In genomic region chr2:92503421-92503820, GRCm38 (mm10) we compare ENCODE assay signal across 19 mouse cellular contexts. TPM values are rescaled to one million over a fixed set of nuclear protein-coding genes. Genes with fewer than 3 reads are reported as not detected.
DNase-seq lines count a peak whose midpoint lies in the region; ATAC-seq and TF ChIP-seq lines count a peak whose summit lies in the region.
"Had no signal": no experiment of that assay in that cellular context is flagged by ENCODE, and none has a peak within 500 bp of the region (broad histone marks: within the 10 kb centered on the region; RNA-seq: fewer than 3 reads in every experiment).

No protein-coding gene starts in this region.

- H3K4me2 ChIP-seq in forebrain, postnatal 0 days (ENCODE audit: low read depth): no peak overlapping the region
- H3K4me2 ChIP-seq in forebrain, embryonic 12.5 days: no peak overlapping the region
- H3K4me2 ChIP-seq: heart, embryonic 15.5 days; hindbrain, embryonic 12.5 days; limb, embryonic 12.5 days; stomach, embryonic 15.5 days had no signal

- 81% methylated on average over 3 of the region's 3 CpGs for WGBS in forebrain, postnatal 0 days
- 84% methylated on average over 3 of the region's 3 CpGs for WGBS in forebrain, embryonic 12.5 days

- no peaks in the 10 kb centered on the region for H3K9me3 ChIP-seq in forebrain, postnatal 0 days (ENCODE audit: low read length)
- H3K9me3 ChIP-seq in forebrain, embryonic 12.5 days: no peaks in the 10 kb centered on the region
- H3K9me3 ChIP-seq: heart, embryonic 15.5 days; hindbrain, embryonic 12.5 days; limb, embryonic 12.5 days; stomach, embryonic 15.5 days had no signal

- H3K27ac ChIP-seq in forebrain, postnatal 0 days (ENCODE audit: low read depth, low read length): no peak overlapping the region
- H3K27ac ChIP-seq in forebrain, embryonic 12.5 days: no peak overlapping the region
- no peak overlapping the region for H3K27ac ChIP-seq in left cerebral cortex, adult 2 months
- H3K27ac ChIP-seq: heart, embryonic 15.5 days; hindbrain, embryonic 12.5 days; limb, embryonic 12.5 days; stomach, embryonic 15.5 days had no signal

- intact Hi-C loops in left cerebral cortex, adult 2 months (cut with DNase I): no loop called here
- intact Hi-C loops in left cerebral cortex, postnatal 4 days (cut with DNase I): no loop called here

- no peak overlapping the region for H3K4me3 ChIP-seq in forebrain, postnatal 0 days (ENCODE audit: low read depth, low read length)
- no peak overlapping the region for H3K4me3 ChIP-seq in forebrain, embryonic 12.5 days (replicated peaks)
- no peak overlapping the region for H3K4me3 ChIP-seq in left cerebral cortex, adult 2 months
- H3K4me3 ChIP-seq: heart, embryonic 15.5 days; hindbrain, embryonic 12.5 days; limb, embryonic 12.5 days; stomach, embryonic 15.5 days had no signal

- no peak overlapping the region for H3K9ac ChIP-seq in forebrain, postnatal 0 days
- H3K9ac ChIP-seq in forebrain, embryonic 12.5 days: no peak overlapping the region
- H3K9ac ChIP-seq: heart, embryonic 15.5 days; hindbrain, embryonic 12.5 days; limb, embryonic 12.5 days; stomach, embryonic 15.5 days had no signal

- no peak for DNase-seq in forebrain, postnatal 0 days
- no peak for DNase-seq in left cerebral cortex, adult 2 months (ENCODE audit: extremely low spot score in 1 of 2, low spot score in 2 of 2)
- DNase-seq in left cerebral cortex, postnatal 4 days: no peak
- DNase-seq in 416B (ENCODE audit: low read depth): peak; percentile 10
- DNase-seq in yolk sac, embryonic 10.5 days (ENCODE audit: low spot score): no peak
- DNase-seq in cerebellum, postnatal 4 days (ENCODE audit: low spot score in 2 of 2): no peak
- DNase-seq: adrenal gland, postnatal 36 days; B cell, adult 2 months; cerebellum, adult 9-11 months; kidney, adult 8-10 months; lung, adult 18-20 months; thymus, postnatal 4 days had no signal

- no peak for ATAC-seq in forebrain, postnatal 0 days
- no peak for ATAC-seq in forebrain, embryonic 12.5 days (ENCODE audit: low FRiP score)
- ATAC-seq in common myeloid progenitor, adult 5-6 weeks (replicated peaks; ENCODE audit: low read depth, poor library complexity, severe bottlenecking): peak; percentile 58; the same call in 1 of the 2 replicates
- ATAC-seq: midbrain, embryonic 16.5 days had no signal

- peaks cover 11% of the 10 kb centered on the region; the same call in 1 of the 2 replicates for H3K4me1 ChIP-seq in forebrain, postnatal 0 days (ENCODE audit: insufficient read depth)
- peaks cover 17% of the 10 kb centered on the region for H3K4me1 ChIP-seq in forebrain, embryonic 12.5 days
- H3K4me1 ChIP-seq: heart, embryonic 15.5 days; limb, embryonic 12.5 days; stomach, embryonic 15.5 days had no signal

- TF ChIP-seq CTCF in forebrain, postnatal 0 days (IDR thresholded peaks at IDR 0.05; ENCODE audit: low read depth): peak; percentile 20; the same call in 1 of the 2 replicates
- TF ChIP-seq CTCF in left cerebral cortex, adult 2 months (IDR thresholded peaks at IDR 0.05): peak; percentile 22

- no peaks in the 10 kb centered on the region for H3K27me3 ChIP-seq in forebrain, postnatal 0 days (ENCODE audit: insufficient read depth, low read length)
- no peaks in the 10 kb centered on the region for H3K27me3 ChIP-seq in forebrain, embryonic 12.5 days
- H3K27me3 ChIP-seq: heart, embryonic 15.5 days; hindbrain, embryonic 12.5 days; limb, embryonic 12.5 days; stomach, embryonic 15.5 days had no signal

- no peaks in the 10 kb centered on the region for H3K36me3 ChIP-seq in forebrain, postnatal 0 days (ENCODE audit: insufficient read depth)
- H3K36me3 ChIP-seq in forebrain, embryonic 12.5 days (replicated peaks): no peaks in the 10 kb centered on the region
- H3K36me3 ChIP-seq: heart, embryonic 15.5 days; hindbrain, embryonic 12.5 days; limb, embryonic 12.5 days; stomach, embryonic 15.5 days had no signal

RNA-seq across cellular contexts. Expression of gene Slc35c1, which starts 43.1 kb away (rescaled TPM):
- 4.6 and 9.1 TPM in 2 replicates for total RNA-seq in forebrain, postnatal 0 days (2014; rRNA removed)
- 13.1 and 14.4 TPM in 2 replicates for polyA plus RNA-seq in forebrain, postnatal 0 days (2015; fragmentation: Nextera tagmentation; extraction: Ambion mirVana)
- polyA plus RNA-seq in forebrain, embryonic 12.5 days (2016; fragmentation: Nextera tagmentation; extraction: Ambion mirVana): 9.5 and 10.0 TPM in 2 replicates
- 10 to 100 TPM; 16.1 to 16.9 TPM for total RNA-seq in left cerebral cortex, adult 2 months (2021)
- total RNA-seq in left cerebral cortex, postnatal 4 days (2021): 10 to 100 TPM; 18.0 to 18.1 TPM
- 12.0 and 19.4 TPM in 2 replicates for total RNA-seq in common myeloid progenitor, adult 5-6 weeks (2017)
